Mouse (Mus musculus) lung, postnatal 0 days (tissue): ENCODE data around the gene Ugt1a8.

ENCODE experiments used
- CTCF ChIP-seq: IDR thresholded peaks from 2 replicates; pipeline ENCODE4 v1.5.1; 2016; ENCODE audit warnings: antibody characterized with exemption, mild to moderate bottlenecking
- EP300 ChIP-seq: IDR thresholded peaks from 2 replicates; pipeline ENCODE4 v1.6.1; 2016; ENCODE audit warnings: antibody characterized with exemption, mild to moderate bottlenecking, control low read depth

DNA sequence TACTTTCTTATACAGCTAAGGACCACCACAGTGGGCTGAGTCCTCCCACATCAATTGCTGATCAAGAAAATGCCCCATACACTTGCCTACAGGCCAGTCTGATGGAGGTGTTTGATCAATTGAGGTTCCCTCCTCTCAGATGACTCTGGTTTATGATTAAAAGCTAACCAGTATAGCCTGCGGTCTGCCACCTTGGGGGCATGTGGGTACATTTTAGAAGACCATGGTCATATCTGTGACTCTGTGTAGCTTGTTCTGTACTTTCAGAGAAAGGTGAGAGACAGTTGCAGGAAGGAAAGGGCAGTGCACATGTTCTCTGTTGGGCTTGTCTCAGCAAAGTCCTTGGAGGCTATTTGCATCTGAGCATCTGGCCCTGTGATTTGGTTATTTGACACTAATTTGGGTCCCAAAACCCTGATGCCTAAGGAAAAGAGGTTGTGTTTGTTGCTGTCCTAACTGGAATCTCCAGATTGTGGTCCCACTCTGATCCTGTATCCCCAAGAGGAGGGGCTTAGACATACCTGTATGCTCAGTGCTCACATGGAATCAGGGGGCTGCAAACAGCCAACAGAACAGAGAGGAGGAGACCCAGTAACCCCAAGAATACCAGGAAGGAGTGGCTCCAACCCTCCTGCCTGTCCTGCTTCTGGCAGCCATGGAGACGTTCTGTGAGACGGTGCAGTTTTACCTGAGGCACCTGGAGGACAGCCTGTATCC, 145.2 kb downstream of the Ugt1a8 start:
- TF ChIP-seq CTCF (no peak), EP300 (no peak)
